Mouse (Mus musculus) bone marrow macrophage, adult 2 months (primary cell): ENCODE results near the gene Susd4.

Source experiments
- CTCF ChIP-seq: IDR thresholded peaks from 2 replicates; pipeline ENCODE4 v1.5.1; 2012; ENCODE audit warnings: low read depth, mild to moderate bottlenecking, low read length, moderate library complexity
- POLR2A ChIP-seq: IDR thresholded peaks from 2 replicates; pipeline ENCODE4 v1.6.1; 2012; ENCODE audit warnings: mild to moderate bottlenecking, low read depth, low read length, borderline replicate concordance

DNA sequence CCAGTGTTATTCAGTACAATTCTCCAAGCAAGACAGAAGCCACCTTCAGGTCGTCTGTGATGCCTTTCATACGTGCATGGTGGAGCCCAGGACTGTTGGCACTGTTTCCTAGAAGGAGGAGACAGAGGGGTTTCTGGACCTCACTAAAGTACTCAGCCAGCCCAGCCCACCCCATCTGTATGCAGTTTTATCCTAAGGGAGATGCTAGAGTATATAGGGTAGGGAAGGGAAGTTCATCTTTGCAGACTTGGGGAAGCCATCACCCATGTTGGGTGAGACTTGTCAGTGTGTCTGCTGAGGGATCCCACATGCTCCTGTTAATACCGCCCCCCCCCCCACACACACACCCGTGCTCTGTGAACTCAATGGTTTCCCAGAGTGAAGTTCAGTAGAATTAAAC lies 27.8 kb upstream of the Susd4 start:
- TF ChIP-seq CTCF (no peak), POLR2A (no peak)
